Comparison of ENCODE assay signal across 8 mouse cellular contexts in genomic region chr17:45432706-45433398, GRCm38 (mm10). TPM values are rescaled to one million over a fixed set of nuclear protein-coding genes. Genes with fewer than 3 reads are reported as not detected.
DNase-seq lines count a peak whose midpoint lies in the region; ATAC-seq and TF ChIP-seq lines count a peak whose summit lies in the region.

No protein-coding gene starts in this region.

- no peaks in the 10 kb centered on the region for H3K9me3 ChIP-seq in hindbrain, embryonic 11.5 days (ENCODE audit: control insufficient read depth, low read length)

- 2% methylated on average over 55 of the region's 62 CpGs for WGBS in hindbrain, embryonic 11.5 days
- 1% methylated on average over 60 of the region's 62 CpGs for WGBS in macrophage (ENCODE audit: missing documents)

- intact Hi-C loops in gastrocnemius, adult 2 months (cut with DNase I), result no loop called here
- intact Hi-C loops in gastrocnemius, postnatal 14 days (cut with DNase I; ENCODE audit: low total_unique reads), result no loop called here

- H3K4me1 ChIP-seq in hindbrain, embryonic 11.5 days (replicated peaks; ENCODE audit: control insufficient read depth, insufficient read depth, low read length), result peaks cover 7% of the 10 kb centered on the region

- ATAC-seq in hindbrain, embryonic 11.5 days (ENCODE audit: low FRiP score), result peak; percentile 84

- peak overlapping the region; percentile 87 for H3K4me3 ChIP-seq in gastrocnemius, adult 2 months
- peak overlapping the region; percentile 93 for H3K4me3 ChIP-seq in hindbrain, embryonic 11.5 days (ENCODE audit: low read depth, low read length)
- H3K4me3 ChIP-seq in macrophage (ENCODE audit: inconsistent target), result peak overlapping the region; percentile 84

- H3K79me2 ChIP-seq in macrophage (ENCODE audit: inconsistent target), result peaks cover 52% of the 10 kb centered on the region

- peak overlapping the region; percentile 89 for H3K4me2 ChIP-seq in hindbrain, embryonic 11.5 days (replicated peaks; ENCODE audit: low read depth, low read length)

- no peaks in the 10 kb centered on the region for H3K27me3 ChIP-seq in hindbrain, embryonic 11.5 days (ENCODE audit: control insufficient read depth, insufficient read depth, low read length)

- no peaks in the 10 kb centered on the region for H3K36me3 ChIP-seq in hindbrain, embryonic 11.5 days (ENCODE audit: control insufficient read depth, insufficient read depth, low read length)
- no peaks in the 10 kb centered on the region for H3K36me3 ChIP-seq in macrophage (ENCODE audit: inconsistent target)

- H3K9ac ChIP-seq in hindbrain, embryonic 11.5 days (ENCODE audit: low read depth, low read length), result peak overlapping the region; percentile 85

- DNase-seq in gastrocnemius, adult 2 months, result no peak
- no peak for DNase-seq in gastrocnemius, postnatal 14 days
- DNase-seq in thymus, postnatal 0 days (ENCODE audit: low spot score), result peak; percentile 22
- DNase-seq in thymus, postnatal 14 days, result no peak
- DNase-seq in hindbrain, embryonic 11.5 days (ENCODE audit: low spot score), result no peak
- no peak for DNase-seq in B cell, adult 2 months
- no peak for DNase-seq in urinary bladder, postnatal 36 days (ENCODE audit: low spot score in 2 of 2)

- no peak for TF ChIP-seq CTCF in gastrocnemius, adult 2 months (IDR thresholded peaks at IDR 0.05)

- peak overlapping the region; percentile 98 for H3K27ac ChIP-seq in gastrocnemius, adult 2 months
- H3K27ac ChIP-seq in hindbrain, embryonic 11.5 days (ENCODE audit: low read depth, low read length), result peak overlapping the region; percentile 94
- peak overlapping the region; percentile 78 for H3K27ac ChIP-seq in macrophage

RNA-seq across cellular contexts. Expression of gene Cdc5l, which starts 0.7 kb away (rescaled TPM):
- total RNA-seq in gastrocnemius, adult 2 months (2021), result 10 to 100 TPM; 39.5 to 41.3 TPM
- total RNA-seq in gastrocnemius, postnatal 14 days (2021), result 10 to 100 TPM; 31.3 to 33.9 TPM
- polyA plus RNA-seq in thymus, postnatal 0 days (2015; fragmentation: Nextera tagmentation; extraction: Ambion mirVana), result 77.0 and 86.8 TPM in 2 replicates
- 86.2 and 87.3 TPM in 2 replicates for polyA plus RNA-seq in hindbrain, embryonic 11.5 days (2014; fragmentation: Nextera tagmentation; extraction: Ambion mirVana)
- 10 to 100 TPM; 33.6 to 85.3 (median 54.7) TPM for total RNA-seq in macrophage (2018; cell fraction: chromatin; rRNA removed)
- 10 to 100 TPM; 38.7 to 64.7 (median 47.2) TPM for total RNA-seq in macrophage (2018; cell fraction: cytosol; rRNA removed)
- 10 to 100 TPM; 32.6 to 59.9 (median 42.2) TPM for total RNA-seq in macrophage (2018; cell fraction: nucleus; rRNA removed)
- 40.7 to 63.1 TPM (median 44.3 TPM) in 3 replicates for polyA plus RNA-seq in macrophage (2018)

RNA-seq across cellular contexts. Expression of gene Spats1, which starts 42.4 kb away (rescaled TPM):
- not detected for total RNA-seq in gastrocnemius, adult 2 months (2021)
- under 1 TPM in 1 of 2 experiments, not detected in 1; 0.20 TPM for total RNA-seq in gastrocnemius, postnatal 14 days (2021)
- polyA plus RNA-seq in thymus, postnatal 0 days (2015; fragmentation: Nextera tagmentation; extraction: Ambion mirVana), result 0.37 and 0.65 TPM in 2 replicates
- polyA plus RNA-seq in hindbrain, embryonic 11.5 days (2014; fragmentation: Nextera tagmentation; extraction: Ambion mirVana), result 0.61 and 0.85 TPM in 2 replicates
- not detected for total RNA-seq in macrophage (2018; cell fraction: chromatin; rRNA removed)
- total RNA-seq in macrophage (2018; cell fraction: cytosol; rRNA removed), result not detected
- total RNA-seq in macrophage (2018; cell fraction: nucleus; rRNA removed), result not detected
- polyA plus RNA-seq in macrophage (2018), result 0.12 TPM in 1 of 3 replicates, not detected in the others
